Mouse (Mus musculus) cerebellum, adult 9-11 months (tissue): ENCODE measurements at regions not wholly inside any gene's neighbourhood (a gene's known extent, or its start where the extent isn't known, plus 50 kb on each side); places are given as distances from the start of the nearest gene placed in this dataset.
A peak's percentile ranks its signal among the peaks of the same experiment; 100 is the strongest.

Experiments used
- DNase-seq: peaks from one replicate; pipeline ENCODE4 v3.0.0; 2022

- DNase-seq = no peak
These were observed 182.7 kb upstream of the Prr30 start for GRCm38 (mm10) chr14:101382838-101383237.

- no peak for DNase-seq
These were observed 181.8 kb upstream of the Prr30 start for GRCm38 (mm10) chr14:101381943-101382342.

- DNase-seq = peak; percentile 3
These were observed 179.5 kb upstream of the Prr30 start for GRCm38 (mm10) chr14:101379663-101380006.

- peak; percentile 37 for DNase-seq
These were observed 179.0 kb upstream of the Prr30 start for GRCm38 (mm10) chr14:101378965-101379662.

- no peak for DNase-seq
These were observed 178.4 kb upstream of the Prr30 start for GRCm38 (mm10) chr14:101378545-101378944.

GRCm38 (mm10) chr14:101376690-101377089 lies 176.6 kb upstream of the Prr30 start:
- DNase-seq = no peak

GRCm38 (mm10) chr14:101375833-101376232 lies 175.7 kb upstream of the Prr30 start:
- no peak for DNase-seq

GRCm38 (mm10) chr14:101373864-101374263 lies 173.7 kb upstream of the Prr30 start:
- no peak for DNase-seq

GRCm38 (mm10) chr14:101359860-101360259 lies 159.7 kb upstream of the Prr30 start:
- DNase-seq = no peak

GRCm38 (mm10) chr14:101353009-101353378 lies 152.9 kb upstream of the Prr30 start:
- DNase-seq = no peak

GRCm38 (mm10) chr14:101352046-101353008 lies 152.2 kb upstream of the Prr30 start:
- peak; percentile 7 for DNase-seq

GRCm38 (mm10) chr14:101340331-101340730 lies 140.2 kb upstream of the Prr30 start:
- no peak for DNase-seq

- DNase-seq = no peak
These were observed 131.9 kb upstream of the Prr30 start for GRCm38 (mm10) chr14:101332015-101332414.

- peak; percentile 27 for DNase-seq
These were observed 127.3 kb upstream of the Prr30 start for GRCm38 (mm10) chr14:101327421-101327820.

- DNase-seq = no peak
These were observed 126.4 kb upstream of the Prr30 start for GRCm38 (mm10) chr14:101326477-101326941.

- no peak for DNase-seq
These were observed 123.2 kb upstream of the Prr30 start for GRCm38 (mm10) chr14:101323361-101323760.

- DNase-seq = no peak
These were observed 107.8 kb upstream of the Prr30 start for GRCm38 (mm10) chr14:101307920-101308319.

- DNase-seq = no peak
These were observed 104.4 kb upstream of the Prr30 start for GRCm38 (mm10) chr14:101304487-101305032.

GRCm38 (mm10) chr14:101297841-101298240 lies 97.7 kb upstream of the Prr30 start:
- DNase-seq = no peak

- no peak for DNase-seq
These were observed 94.6 kb upstream of the Prr30 start for GRCm38 (mm10) chr14:101294693-101295092.

GRCm38 (mm10) chr14:101287755-101288154 lies 87.6 kb upstream of the Prr30 start:
- DNase-seq = no peak

GRCm38 (mm10) chr14:101269048-101269789 lies 69.1 kb upstream of the Prr30 start:
- DNase-seq = no peak

GRCm38 (mm10) chr14:101267536-101267935 lies 67.4 kb upstream of the Prr30 start:
- no peak for DNase-seq
